Mouse (Mus musculus) adrenal gland, adult 2 months (tissue): ENCODE measurements around the gene Rims1. TPM values are rescaled to one million over a fixed set of nuclear protein-coding genes. Genes with fewer than 3 reads are reported as not detected.

ENCODE experiments used
- DNase-seq: peaks from one replicate; pipeline ENCODE4 v3.0.0; 2021
- polyA plus RNA-seq: library from polyadenylated mRNA; depleted of rRNA; stranded (reverse); fragments of >200 nt; gene quantifications from 2 replicates; pipeline ENCODE4 v1.2.3, GENCODE M21; 2012
- total RNA-seq, 2 experiments: library from RNA; stranded (reverse); gene quantifications; 2 replicates each; pipeline ENCODE4 v1.2.3; 2021

Gene Rims1
- total and polyA plus RNA-seq, 3 experiments = 0.79 to 0.95 TPM; not detected in 1

DNA sequence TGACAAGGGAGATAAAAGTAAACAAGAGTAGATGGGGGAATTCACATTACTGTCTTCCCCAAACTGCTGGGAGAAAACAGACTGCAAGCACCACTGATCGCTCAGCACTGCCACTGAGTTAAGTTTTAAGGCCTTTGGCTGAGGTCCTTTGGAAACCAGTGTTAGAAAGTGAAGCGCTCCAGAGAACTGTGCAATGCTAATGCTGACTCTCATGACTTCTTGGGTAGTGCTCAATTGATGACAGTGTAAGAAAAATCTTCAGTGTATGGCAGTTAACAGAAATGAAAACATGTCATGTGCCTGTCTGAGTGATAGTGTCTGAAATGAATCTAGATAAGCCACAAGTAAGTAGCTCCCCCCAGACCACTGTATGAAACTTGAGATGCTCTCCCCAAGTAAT, 111.3 kb downstream of the Rims1 start:
- no peak for DNase-seq

DNA sequence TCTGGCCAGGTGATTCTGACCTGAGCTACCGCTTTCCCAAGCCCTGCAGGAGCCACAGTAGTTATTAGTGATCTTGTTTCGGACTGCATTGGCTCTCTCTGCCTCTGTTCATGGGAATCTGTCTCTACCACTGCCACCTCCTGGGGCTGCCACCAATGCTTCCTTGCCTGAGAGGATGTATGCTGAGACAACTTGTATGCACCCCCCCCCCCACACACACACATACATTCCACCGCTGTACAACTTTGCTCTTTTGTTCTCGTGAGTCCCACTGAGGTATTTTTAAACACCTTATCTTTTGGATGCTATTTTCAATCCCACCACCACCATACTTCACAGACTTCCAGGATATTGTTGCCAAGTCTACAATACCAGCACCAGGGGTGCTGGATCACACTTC, 122.3 kb downstream of the Rims1 start:
- DNase-seq = no peak

GRCm38 (mm10) chr1:22664196-22664595, 141.6 kb downstream of the Rims1 start:
- no peak for DNase-seq

DNA sequence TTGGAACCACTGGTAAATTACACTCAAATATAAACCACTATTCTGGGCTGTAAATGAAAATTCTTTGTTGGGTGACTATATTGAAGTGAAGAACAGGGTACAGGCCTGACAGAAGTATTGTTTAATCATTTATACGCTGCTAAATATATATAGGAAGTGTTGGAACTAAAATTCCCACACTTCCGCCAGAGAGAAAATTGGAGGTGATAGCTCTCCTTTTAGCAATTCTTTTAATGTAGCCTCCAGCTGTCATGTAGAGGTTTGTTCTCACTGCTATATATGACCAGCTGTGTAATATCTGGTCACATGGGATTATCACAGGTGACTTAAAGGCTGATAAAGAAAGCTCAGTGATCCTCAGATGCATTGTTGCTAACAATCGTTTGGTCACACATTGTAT, 144.0 kb downstream of the Rims1 start:
- no peak for DNase-seq

DNA sequence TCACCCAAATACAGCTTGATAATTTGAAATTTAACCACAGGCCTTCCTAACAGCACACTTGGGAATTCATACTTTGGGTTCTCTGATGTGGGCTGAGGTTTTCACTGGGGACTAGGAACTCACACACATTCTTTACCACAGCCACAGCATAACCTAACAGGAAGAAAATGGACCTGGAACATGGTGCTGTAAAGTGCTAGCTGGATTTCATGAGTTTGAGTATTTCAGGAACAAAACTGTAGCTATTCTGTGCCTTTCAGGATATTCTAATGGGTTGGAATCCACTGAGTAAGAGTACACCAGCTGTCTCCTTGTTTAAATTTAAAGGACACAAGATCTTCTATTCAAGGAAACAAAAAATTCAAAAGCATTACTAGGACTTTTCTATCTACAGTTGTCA, 149.8 kb downstream of the Rims1 start:
- DNase-seq = no peak

DNA sequence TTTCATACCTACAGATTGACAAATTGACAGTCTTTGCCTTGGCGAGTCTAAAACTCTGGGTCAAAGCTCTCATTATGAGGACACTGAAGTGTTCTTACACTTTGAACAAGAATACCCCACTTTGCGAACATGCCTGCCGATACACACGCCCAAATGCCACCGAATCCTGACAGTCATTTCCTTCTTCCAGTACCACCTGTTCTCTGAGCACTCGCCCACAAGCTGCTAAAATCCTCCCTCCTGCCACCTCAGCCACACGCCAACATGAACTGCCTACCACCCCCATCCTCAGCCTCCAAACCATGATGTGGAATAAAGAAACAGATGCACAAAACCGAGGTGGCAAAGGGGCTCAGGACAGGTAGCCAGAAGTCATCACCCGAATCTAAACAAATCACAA, 150.9 kb downstream of the Rims1 start:
- no peak for DNase-seq

GRCm38 (mm10) chr1:22650588-22650987, 155.2 kb downstream of the Rims1 start:
- no peak for DNase-seq

DNA sequence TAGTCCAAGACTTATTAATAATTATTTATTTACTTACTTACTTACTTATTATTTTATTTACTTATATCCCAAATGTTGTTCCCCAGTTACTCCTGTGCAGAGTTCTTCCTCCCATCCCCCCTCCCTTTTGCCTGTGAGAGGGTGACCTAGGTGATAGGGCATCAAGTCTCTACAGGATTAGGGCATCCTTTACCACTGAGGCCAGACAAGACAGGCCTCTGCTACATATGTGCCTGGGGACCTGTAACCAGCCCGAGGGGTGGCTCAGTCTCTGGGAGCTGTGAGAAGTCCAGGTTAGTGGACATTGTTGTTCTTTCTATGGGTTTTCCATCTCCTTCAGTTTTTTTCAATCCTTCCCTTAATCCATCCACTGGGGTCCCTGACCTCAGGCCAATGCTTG, 156.4 kb downstream of the Rims1 start:
- no peak for DNase-seq

- DNase-seq = no peak
Measured at GRCm38 (mm10) chr1:22645257-22645656, 160.5 kb downstream of the Rims1 start.

DNA sequence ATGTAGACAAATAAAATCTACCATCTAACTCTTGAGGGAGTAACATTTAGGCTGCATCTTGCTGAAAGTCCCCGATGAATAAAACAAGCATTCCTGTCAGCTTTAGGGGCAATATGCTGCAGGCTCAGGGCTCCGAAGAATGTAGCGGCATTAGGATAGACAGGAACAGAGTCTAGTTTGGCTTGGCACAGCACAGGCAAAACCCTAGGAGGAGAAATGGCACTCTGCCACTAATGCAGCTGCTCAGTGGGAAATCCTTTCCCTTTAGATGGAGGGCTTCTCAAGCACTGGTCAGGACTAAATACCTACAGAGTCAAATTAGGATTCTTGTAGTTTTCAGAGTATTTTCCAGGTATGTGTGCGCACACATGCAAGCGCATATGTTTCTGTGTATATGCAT, 165.2 kb downstream of the Rims1 start:
- DNase-seq = no peak

GRCm38 (mm10) chr1:22639702-22640101, 166.1 kb downstream of the Rims1 start:
- DNase-seq = no peak

- no peak for DNase-seq
Measured at GRCm38 (mm10) chr1:22633871-22634270, 171.9 kb downstream of the Rims1 start.

DNA sequence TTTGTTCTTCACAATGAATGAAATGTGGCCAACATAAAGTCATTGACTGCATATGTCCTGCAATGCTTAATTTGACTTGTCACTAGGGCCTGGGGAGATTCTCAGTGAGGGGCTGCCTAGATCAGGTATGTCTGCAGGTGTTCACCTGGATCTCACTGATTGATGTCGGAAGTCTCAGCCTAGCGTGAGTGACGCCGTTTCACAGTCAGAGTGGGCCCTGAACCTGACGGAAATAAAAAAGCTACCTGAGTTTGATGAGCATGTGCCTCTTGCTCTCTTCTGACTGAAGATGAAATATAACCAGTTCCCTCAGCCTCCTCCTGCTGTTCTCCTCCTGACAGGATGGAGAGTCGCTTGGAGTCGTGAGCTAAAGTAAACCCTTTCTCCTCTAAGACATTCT, 173.2 kb downstream of the Rims1 start:
- no peak for DNase-seq

DNA sequence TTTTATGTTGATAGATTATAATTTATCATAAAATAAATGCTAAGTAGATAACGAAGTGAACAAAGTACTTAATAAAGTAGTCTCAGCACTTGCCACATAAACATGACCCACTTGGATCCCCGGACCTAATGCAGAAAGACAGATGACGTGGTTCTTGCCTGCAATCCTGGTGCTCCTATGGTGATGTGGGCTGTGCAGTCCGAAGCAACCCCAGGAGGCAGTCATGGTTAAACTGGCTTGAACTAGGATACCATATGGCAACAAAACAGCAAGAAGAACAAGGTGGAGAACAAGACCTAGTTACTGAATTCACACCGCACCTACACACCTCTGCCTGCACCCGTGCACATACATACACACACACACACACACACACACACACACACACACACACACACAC, 173.8 kb downstream of the Rims1 start:
- no peak for DNase-seq

DNA sequence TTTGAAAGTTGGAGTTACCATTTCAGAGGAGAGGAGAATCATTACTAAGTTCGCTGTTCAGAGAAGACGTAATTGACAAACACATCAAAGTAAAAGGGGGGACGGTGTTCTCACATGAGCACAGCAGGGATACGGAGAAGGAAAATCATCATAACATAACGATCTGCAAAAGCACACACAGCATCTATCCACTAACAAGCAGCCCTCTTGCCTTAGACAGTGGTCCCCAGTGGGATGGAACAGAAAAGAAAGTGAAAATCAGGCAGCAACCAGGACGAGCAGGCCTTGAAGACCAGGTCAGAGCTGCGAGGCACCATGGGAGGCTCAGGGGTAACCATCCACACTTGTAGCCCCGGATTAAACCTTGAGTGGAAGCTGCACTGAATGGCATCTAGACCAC, 176.8 kb downstream of the Rims1 start:
- no peak for DNase-seq

DNA sequence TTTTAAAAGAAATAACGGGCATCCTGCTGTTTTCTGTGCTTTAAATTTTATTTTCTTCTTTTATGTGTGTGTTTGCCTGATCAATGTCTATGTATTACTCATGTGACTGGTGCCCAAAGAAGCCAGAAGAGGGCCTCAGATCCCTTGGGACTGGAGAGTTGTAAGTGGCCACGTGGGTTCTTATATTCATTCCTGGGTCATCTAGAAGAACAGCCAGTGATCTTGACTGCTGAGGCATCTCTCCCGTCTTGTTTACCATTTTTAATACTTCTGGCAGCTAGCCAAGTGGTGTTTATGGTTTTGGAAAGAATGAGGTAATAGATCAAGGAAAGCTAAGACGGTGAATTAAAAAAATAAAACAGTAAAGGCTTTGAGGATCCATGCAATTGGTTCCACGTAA, 178.8 kb downstream of the Rims1 start:
- no peak for DNase-seq

DNA sequence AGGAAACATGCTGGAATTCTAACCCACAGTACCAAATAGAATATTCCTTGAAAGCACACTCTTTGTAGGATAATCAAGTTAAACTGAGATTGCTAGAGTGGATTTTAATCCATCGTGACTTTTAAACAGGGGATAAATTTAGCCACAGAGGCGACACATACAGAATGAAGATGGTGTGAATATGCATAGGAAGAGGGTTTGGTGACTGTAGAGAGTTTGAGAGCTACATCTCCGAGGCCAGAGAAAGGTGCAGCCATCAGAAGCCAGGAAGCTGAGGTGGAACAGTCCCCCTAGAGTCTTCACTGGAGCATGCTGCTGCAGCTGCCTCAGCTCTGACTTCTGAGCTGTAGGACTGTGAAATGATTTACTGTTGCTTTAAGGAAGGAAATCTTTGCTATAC, 179.5 kb downstream of the Rims1 start:
- DNase-seq = no peak

GRCm38 (mm10) chr1:22620827-22621226, 185.0 kb downstream of the Rims1 start:
- no peak for DNase-seq

DNA sequence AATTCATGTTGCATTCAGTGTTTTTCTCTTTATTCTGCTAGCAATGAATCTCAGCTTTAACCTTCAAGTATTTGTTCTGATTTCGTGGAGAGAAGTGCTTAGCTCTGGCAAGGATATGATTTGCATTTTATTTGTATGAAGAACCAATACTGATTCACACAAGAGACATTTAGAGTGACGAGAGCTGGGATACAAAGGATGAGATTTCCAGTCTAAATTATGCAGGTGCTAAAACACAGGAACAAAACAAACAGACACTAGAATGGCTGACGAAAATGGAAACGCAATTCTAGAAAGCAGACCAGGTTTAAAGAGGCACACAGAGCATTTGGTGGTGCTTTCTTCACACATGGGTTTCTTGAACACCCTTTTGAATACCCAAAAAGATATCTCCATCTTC, 190.2 kb downstream of the Rims1 start:
- DNase-seq = no peak

DNA sequence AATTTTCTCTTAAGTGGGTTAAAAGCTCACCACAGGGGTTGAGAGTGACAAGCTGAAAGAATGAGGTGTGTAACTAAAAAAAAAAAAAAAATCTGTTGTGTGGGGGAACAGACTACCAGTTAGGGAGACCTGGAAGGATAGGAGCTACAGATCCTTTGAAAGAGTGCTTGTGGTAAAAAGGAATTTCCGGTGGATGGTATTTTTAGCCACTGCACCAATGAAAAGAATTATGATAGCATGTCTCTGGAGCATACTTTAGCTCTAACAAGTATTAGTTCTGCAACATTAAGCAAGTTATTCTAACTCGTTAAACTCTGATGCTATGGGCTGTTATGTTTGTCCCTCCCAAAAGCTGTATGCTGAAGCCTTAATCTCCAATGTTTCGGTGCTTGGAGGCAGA, 192.2 kb downstream of the Rims1 start:
- DNase-seq = no peak

GRCm38 (mm10) chr1:22604329-22605044, 201.3 kb downstream of the Rims1 start:
- no peak for DNase-seq

- no peak for DNase-seq
Measured at GRCm38 (mm10) chr1:22596197-22596596, 209.6 kb downstream of the Rims1 start.

DNA sequence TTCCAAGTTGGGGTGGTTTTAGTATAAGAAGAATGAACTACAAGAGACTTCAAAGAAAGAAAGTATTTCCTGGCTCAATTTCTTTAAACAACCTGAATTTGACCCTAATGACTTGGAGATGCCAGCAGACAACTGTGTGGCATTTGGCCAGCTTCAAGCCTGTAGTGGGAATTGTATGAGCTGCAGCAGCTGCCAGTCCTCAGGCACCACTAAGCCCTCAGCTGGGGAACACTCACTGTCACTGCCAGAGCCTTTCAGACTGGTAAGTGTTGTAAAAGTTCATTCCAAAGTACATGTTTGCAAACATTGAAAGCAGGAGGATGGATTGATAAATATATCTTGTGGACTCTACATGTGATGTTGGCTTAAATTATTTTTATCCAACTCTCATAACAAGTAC, 211.0 kb downstream of the Rims1 start:
- no peak for DNase-seq

DNA sequence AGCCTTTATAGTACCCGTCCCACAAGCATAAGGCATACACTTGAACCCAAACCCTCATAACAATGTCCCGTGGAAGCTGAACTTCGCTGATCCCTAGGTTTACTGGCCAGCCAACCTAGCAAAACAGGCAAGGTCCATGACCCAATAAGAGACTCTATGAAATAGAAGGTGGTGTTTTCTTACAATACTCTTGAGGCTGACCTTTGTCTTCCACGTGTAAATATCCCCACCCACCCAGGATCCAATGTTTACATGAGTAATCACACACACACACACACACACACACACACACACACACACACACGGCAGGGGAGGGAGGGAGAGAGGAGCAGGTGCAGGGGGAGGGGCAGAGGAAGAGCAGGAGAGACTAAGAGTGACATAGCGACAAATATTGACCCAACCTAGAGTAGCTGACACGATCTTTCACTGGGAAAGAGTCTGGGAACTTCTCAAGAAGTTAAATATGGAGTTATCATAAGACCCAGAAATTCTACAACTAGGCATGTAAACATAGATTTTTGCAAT, 217.9 kb downstream of the Rims1 start:
- no peak for DNase-seq
